Mouse (Mus musculus) liver, adult 2 months (tissue): ENCODE results near the gene 1700037C18Rik.

ENCODE experiments used
- CTCF ChIP-seq: fragments of 200-500 bp; IDR thresholded peaks from 2 replicates; pipeline ENCODE4 v1.5.1; 2011; ENCODE audit warnings: low read depth, low read length, control low read depth
- POLR2A ChIP-seq: fragments of 200-500 bp; IDR thresholded peaks from 2 replicates; pipeline ENCODE4 v1.6.1; 2011; ENCODE audit warnings: low read length, control low read depth; ENCODE audit not compliant: insufficient read depth; ENCODE audit errors: extremely low read depth

- TF ChIP-seq CTCF (no peak), POLR2A (peak; percentile 39; the same call in 1 of the 2 replicates)
Observed at GRCm38 (mm10) chr16:3884201-3885064, 24.1 kb downstream of the 1700037C18Rik start, which contains the start of the genes Zfp597 and Gm20695.
